Mouse (Mus musculus) spleen, adult 2 months (tissue): ENCODE results near the gene Ccdc148. TPM values are rescaled to one million over a fixed set of nuclear protein-coding genes. Genes with fewer than 3 reads are reported as not detected.

Experiments
- DNase-seq, 2 experiments: peaks; one replicate each; pipeline versions ENCODE4 v3.0.0 to v3.0.0-alpha.2; 2012 to 2021; ENCODE audit warnings: low spot score in 2 of 2, low read depth in 1 of 2
- H3K27ac ChIP-seq: fragments of 200-500 bp; 2 replicates; pipeline ENCODE4 v1.5.1; 2012; ENCODE audit warnings: low read length, inconsistent platforms; ENCODE audit not compliant: insufficient read depth
- H3K27me3 ChIP-seq: fragments of 200-500 bp; 2 replicates; pipeline ENCODE4 v1.6.1; 2012; ENCODE audit warnings: mild to moderate bottlenecking, moderate library complexity, low read length, inconsistent platforms; ENCODE audit not compliant: control insufficient read depth, insufficient read depth
- H3K36me3 ChIP-seq: fragments of 200-500 bp; 2 replicates; pipeline ENCODE4 v1.6.1; 2012; ENCODE audit warnings: mild to moderate bottlenecking, low read length, inconsistent platforms; ENCODE audit not compliant: control insufficient read depth, insufficient read depth
- H3K4me1 ChIP-seq: fragments of 200-500 bp; 2 replicates; pipeline ENCODE4 v1.6.1; 2011; ENCODE audit warnings: inconsistent platforms; ENCODE audit not compliant: control insufficient read depth, insufficient read depth, insufficient read length
- H3K4me3 ChIP-seq: fragments of 200-500 bp; 2 replicates; pipeline ENCODE4 v1.5.1; 2011; ENCODE audit warnings: mild to moderate bottlenecking, inconsistent platforms; ENCODE audit not compliant: insufficient read depth, insufficient read length; ENCODE audit errors: extremely low read depth
- CTCF ChIP-seq: fragments of 200-500 bp; IDR thresholded peaks from 2 replicates; pipeline ENCODE4 v1.5.1; 2011; ENCODE audit warnings: mild to moderate bottlenecking, inconsistent platforms; ENCODE audit not compliant: insufficient read depth, insufficient read length, insufficient replicate concordance; ENCODE audit errors: extremely low read depth
- POLR2A ChIP-seq: fragments of 200-500 bp; IDR thresholded peaks from 2 replicates; pipeline ENCODE4 v1.6.1; 2011; ENCODE audit warnings: low read depth, low read length, inconsistent platforms
- WGBS: fragments of 180-500 bp; shearing (Covaris S2); methylation state at CpG from one replicate; pipeline ENCODE4 v1.1.7; 2018; 5-methylcytosine and 5-hydroxymethylcytosine counted together
- polyA plus RNA-seq: library from polyadenylated mRNA; depleted of rRNA; stranded (reverse); fragments of >200 nt; gene quantifications from 2 replicates; pipeline ENCODE4 v1.2.3, GENCODE M21; 2012

Ccdc148 gene
- polyA plus RNA-seq, 1 experiment, result 0.34 TPM

DNA sequence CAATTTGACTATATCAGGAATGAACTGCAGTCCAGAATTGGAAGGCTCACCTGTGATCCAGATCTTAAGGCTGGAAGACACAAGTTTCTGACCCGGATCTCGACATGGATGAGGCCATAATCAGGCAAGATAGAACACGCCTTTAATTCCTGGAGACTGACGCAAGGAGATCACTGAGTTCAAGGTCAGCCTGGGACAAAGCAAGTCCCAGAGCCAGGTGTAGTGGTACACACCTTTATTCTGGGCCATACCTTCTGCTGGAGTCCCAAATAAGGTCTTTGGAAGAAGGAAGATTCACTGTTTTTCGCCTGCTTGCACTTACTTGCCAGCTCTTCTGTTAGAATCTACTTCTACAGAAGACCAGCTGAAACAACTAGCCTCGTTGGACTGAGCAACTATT is 26.5 kb upstream of the Ccdc148 start:
- no peak overlapping the region for H3K27ac ChIP-seq
- H3K27me3 ChIP-seq, result no peaks in the 10 kb centered on the region
- no peak for DNase-seq
- WGBS, result 93% methylated on average over 6 of the region's 6 CpGs
- no peaks in the 10 kb centered on the region for H3K4me1 ChIP-seq
- H3K4me3 ChIP-seq, result no peak overlapping the region
- no peaks in the 10 kb centered on the region for H3K36me3 ChIP-seq
- no peak for TF ChIP-seq CTCF
- no peak for TF ChIP-seq POLR2A

GRCm38 (mm10) chr2:59186122-59186521 is 25.6 kb upstream of the Ccdc148 start:
- Histone ChIP-seq H3K27me3 (no peaks in the 10 kb centered on the region), H3K36me3 (no peaks in the 10 kb centered on the region), H3K4me1 (no peaks in the 10 kb centered on the region), H3K27ac (no peak overlapping the region), H3K4me3 (no peak overlapping the region)
- no peak for DNase-seq
- WGBS, result 93% methylated on average over 8 of the region's 8 CpGs
- TF ChIP-seq CTCF (no peak), POLR2A (no peak)

- Histone ChIP-seq H3K4me1 (no peaks in the 10 kb centered on the region), H3K4me3 (no peak overlapping the region), H3K27me3 (no peaks in the 10 kb centered on the region), H3K27ac (no peak overlapping the region), H3K36me3 (no peaks in the 10 kb centered on the region)
- TF ChIP-seq CTCF (no peak), POLR2A (no peak)
- DNase-seq, result no peak
- WGBS, result 86% methylated on average over 11 of the region's 11 CpGs
Measured at GRCm38 (mm10) chr2:59184107-59185064, 23.9 kb upstream of the Ccdc148 start.

DNA sequence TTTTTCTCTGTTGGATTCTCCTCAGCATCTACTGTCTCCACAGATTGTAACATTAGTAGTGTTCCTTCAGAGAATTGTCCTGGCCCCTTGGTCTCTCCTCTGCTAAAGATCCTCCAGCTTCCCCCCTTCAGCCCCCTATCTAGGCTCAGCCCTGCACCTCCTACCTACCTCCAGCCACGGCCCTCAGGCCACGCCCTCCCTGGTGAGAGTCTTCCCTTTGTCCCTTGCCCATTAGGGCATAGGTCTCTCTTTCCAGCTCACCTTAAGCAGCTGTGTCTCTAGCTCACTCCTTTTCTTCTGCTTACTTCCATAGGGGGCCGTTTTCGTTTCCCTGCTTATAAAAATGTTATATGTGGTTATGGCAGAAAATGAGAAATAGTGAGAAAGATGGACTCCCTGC is 23.1 kb upstream of the Ccdc148 start:
- Histone ChIP-seq H3K36me3 (no peaks in the 10 kb centered on the region), H3K4me1 (no peaks in the 10 kb centered on the region), H3K27ac (no peak overlapping the region), H3K27me3 (no peaks in the 10 kb centered on the region), H3K4me3 (no peak overlapping the region)
- 81% methylated on average over 4 of the region's 4 CpGs for WGBS
- no peak for DNase-seq
- TF ChIP-seq CTCF (no peak), POLR2A (no peak)

GRCm38 (mm10) chr2:59181321-59182113 is 21.0 kb upstream of the Ccdc148 start:
- WGBS, result 92% methylated on average over 15 of the region's 15 CpGs

GRCm38 (mm10) chr2:59179487-59179886 is 19.0 kb upstream of the Ccdc148 start:
- Histone ChIP-seq H3K27me3 (no peaks in the 10 kb centered on the region), H3K27ac (no peak overlapping the region), H3K36me3 (no peaks in the 10 kb centered on the region), H3K4me3 (no peak overlapping the region), H3K4me1 (no peaks in the 10 kb centered on the region)
- no peak for DNase-seq
- no peak for TF ChIP-seq CTCF
- TF ChIP-seq POLR2A, result no peak
- 88% methylated on average over 5 of the region's 5 CpGs for WGBS

More at GRCm38 (mm10) chr2:59181321-59182113, 21.0 kb upstream of the Ccdc148 start:
- TF ChIP-seq POLR2A (no peak), CTCF (no peak)
- Histone ChIP-seq H3K27ac (no peak overlapping the region), H3K4me1 (no peaks in the 10 kb centered on the region), H3K36me3 (no peaks in the 10 kb centered on the region), H3K27me3 (no peaks in the 10 kb centered on the region), H3K4me3 (no peak overlapping the region)
- DNase-seq, result no peak
